Mouse (Mus musculus) mouse trophoblast stem cell (cell line): ENCODE measurements around the gene Pacsin1.

Source experiments
- in situ Hi-C, 2 experiments: fragments of 300-500 bp; cut with MseI, MboI; formaldehyde crosslinking; loops; 2 replicates in 1 of 2; 3 replicates in 1 of 2; pipeline ENCODE4 v1.15.1; 2025

Pacsin1 gene

DNA sequence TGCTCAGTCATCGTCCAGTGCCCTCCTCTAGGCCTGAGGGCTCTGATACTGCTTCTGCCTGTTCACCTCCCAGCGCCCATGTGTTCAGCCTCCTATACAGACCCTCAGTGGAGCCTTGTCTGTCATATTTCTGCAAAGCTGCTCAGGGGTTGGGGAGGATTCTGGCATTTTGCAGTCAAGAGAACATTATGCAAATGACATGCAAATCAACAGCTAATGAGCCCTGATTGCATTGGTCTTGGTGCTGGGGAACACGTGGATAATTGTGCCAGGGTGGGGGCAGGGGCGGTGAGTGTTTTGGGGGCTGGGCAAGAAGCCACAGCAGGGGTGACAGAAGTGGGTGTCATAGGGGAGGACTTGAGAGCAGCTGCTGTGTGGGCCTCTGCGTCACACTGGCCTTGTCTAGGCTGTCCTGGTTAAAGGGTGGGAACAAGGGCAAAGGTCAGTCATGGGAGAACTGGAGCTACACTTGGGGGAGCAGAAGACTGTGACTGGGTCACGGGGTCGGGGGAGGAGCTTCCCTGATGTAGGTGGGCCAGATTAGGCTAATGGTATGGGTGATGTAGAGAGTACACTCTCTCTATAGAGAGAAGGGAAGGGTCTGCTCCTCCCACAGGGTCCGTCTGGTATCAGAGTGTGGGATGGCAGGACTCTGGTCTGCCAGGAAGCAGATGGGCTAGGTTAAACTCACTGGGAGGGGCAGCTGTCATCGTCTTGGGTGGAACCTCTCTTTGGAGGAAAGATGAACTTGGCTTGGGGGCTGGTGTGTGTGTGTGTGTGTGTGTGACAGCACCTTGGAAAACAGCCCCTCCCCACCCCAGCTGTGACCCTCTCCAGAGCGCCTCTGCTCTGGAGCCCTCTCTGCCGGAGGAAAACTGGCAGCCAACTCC is 23.9 kb downstream of the Pacsin1 start:
- in situ Hi-C loops, result no loop called here

DNA sequence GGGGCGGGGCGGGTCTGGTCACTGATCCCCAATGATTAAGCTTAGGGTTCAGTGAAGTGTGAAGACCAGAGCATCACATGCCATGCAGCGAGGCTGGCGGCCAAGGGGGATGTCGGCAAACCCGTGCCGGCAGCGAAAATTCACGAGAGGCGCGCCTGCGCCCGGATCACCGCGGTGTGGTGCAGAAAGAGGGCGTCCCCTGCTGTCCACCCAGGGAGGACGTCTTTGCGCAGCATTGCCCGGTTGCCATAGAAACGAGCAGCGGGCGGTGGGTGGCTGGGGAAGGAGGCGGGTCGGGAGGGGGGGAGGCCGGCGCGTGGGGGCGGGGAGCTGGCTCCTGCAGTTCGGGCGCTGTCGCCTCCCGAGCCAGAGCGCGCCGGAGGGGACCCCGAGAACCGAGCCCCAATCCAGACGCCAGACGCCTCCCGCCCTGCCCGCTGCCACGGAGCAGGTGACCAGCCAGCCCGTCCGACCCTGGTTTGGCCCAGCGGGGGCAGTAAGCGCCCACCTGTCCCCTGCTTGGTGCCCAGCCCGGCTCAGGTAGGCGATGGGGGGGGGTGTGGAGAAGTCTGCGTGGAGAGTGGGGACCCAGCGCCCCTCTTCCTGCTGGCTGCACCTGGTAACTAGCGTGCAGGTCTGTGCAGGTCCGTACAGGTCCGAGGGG is 29.7 kb downstream of the Pacsin1 start:
- in situ Hi-C loops, result no loop called here

DNA sequence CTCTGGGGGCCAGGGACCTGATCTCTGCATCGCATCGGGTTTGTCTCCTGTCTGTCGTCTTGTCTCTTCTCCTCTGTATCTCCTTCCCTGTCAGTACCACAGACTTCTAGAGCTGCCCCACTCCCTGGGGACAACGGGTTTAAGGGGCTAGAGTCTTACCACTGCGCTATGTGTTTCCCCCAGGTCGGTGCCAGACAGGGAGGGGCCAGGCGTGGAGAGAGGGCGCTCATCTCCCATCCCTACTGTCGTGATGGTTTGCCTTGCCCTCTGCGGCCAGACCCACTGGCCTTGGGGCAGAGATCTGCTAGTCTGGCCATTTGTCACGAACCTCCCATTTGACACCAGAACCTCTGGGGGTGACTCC is 30.2 kb downstream of the Pacsin1 start:
- in situ Hi-C loops, result no loop called here

DNA sequence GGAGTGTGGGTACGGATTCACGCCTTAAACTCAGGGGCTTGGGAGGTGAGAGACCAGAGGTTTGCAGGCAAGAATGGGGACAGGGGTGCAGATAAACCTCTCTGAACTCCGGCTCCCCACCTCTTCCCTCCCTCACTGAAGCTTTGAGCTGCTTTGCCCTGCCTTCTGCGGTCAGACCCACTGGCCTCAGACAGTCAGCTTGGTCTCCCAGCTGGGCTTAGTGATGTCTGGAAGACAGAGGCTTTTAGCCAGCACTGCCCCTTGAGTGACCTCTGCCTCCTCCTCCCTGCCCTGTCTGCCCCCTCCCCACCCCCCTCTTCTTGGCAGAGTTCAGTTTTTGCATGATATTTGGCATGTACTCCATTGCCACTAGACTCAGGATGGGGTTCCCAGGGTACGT is 31.1 kb downstream of the Pacsin1 start:
- in situ Hi-C loops, result no loop called here

DNA sequence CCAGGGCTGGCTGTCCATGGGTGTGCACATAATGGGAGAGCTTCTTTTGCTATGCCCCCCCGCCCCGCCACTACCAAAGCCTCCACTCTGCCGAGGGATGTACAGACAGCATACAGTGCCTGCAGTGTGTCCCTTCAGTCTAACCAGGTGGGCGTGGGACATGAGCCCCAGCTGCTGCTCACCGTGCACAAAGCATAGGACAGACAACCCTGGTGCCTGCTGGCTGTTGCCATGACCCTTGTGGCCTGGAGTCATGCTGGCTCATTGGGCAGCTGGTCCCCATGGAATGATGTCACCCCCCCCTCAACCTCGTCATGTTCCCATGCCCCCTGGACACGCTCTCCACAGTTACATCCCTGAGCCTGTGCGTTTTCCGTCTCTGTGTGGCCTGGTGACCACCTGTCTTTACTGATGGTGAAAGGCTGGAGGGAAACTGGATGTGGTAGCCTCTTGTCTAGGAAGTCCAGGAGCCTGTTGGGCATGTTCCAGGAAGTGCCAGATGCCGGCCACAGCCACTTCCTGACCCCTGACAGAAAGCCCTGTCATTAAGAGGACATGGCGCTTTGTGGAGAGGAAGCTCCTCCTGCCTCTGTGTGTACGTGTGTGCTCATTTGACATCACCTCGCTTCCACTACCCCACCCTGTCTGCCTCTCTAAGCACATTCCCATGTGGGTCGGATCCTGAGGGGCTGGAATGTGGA is 35.8 kb downstream of the Pacsin1 start:
- in situ Hi-C loops, result no loop called here

DNA sequence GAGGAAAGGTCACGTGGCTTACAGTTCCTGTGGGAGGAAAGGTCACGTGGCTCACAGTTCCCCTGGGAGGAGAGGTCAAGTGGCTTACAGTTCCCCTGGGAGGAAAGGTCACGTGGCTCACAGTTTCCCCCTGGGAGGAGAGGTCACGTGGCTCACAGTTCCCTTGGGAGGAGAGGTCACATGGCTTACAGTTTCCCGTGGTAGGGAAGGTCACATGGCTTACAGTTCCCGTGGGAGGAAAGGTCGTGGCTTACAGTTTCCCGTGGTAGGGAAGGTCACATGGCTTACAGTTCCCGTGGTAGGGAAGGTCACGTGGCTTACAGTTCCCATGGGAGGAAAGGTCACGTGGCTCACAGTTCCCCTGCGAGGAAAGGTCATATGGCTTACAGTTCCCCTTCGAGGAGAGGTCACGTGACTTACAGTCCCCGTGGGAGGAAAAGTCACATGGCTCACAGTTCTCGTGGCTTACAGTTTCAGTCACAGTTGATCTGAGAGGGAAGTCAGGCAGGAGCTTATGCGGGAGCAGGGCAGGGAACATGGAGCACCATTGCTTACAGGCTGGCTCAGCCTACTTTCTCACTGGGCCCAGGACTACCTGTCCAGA is 44.4 kb downstream of the Pacsin1 start:
- in situ Hi-C loops, result no loop called here

DNA sequence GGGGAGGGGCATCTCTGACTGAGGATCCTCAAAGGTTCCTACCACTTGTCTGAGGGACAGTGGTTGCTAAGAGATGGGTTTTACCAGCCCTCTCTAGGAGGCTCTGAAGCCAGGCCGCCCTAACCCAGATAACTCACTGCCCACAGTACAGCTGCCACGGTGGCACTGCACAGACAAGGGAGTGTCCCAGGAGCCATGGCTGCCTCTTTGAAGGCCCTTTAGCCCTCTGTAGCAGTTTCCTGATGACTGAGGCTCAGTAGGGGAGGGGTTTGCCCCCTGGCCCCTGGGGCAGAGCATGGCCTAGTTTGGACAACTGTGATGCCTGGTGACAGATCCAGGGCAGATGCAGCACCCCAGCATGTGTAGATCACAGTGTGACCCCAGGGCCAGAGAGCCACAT is 45.5 kb downstream of the Pacsin1 start:
- in situ Hi-C loops, result no loop called here

DNA sequence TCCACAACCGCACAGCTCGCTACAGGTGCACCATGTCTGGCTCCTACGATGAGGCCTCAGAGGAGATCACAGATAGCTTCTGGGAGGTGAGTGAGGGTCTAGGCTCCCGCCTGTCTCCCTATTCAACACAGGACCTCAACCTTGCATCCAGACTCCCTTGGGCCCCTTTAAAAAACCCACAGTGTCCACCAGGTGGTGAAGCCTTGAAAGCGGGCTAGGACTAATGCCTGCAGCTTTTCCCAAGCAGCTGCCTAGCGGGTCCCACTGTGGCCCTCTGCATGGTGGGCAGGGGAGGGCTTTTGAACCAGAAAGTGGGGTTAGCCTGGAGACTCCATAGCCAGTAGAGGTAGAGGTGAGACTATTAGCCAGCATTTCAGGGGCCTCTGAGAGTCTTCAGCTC is 46.5 kb downstream of the Pacsin1 start:
- in situ Hi-C loops, result no loop called here

DNA sequence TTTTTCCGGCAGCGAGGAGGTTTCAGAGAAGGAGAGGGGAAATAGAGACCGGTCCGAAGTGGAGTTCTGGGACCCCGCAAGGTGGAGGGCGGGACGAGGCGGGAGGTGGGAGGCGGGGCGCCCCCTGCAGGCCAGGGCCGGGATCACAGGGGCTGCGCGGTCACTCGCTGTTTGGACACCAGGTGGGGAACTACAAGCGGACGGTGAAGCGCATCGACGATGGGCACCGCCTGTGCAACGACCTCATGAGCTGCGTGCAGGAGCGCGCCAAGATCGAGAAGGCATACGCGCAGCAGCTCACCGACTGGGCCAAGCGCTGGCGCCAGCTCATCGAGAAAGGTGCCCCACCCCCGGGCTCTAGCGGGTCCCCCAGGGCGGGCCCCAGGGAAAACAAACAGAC is 47.2 kb downstream of the Pacsin1 start:
- in situ Hi-C loops, result no loop called here

DNA sequence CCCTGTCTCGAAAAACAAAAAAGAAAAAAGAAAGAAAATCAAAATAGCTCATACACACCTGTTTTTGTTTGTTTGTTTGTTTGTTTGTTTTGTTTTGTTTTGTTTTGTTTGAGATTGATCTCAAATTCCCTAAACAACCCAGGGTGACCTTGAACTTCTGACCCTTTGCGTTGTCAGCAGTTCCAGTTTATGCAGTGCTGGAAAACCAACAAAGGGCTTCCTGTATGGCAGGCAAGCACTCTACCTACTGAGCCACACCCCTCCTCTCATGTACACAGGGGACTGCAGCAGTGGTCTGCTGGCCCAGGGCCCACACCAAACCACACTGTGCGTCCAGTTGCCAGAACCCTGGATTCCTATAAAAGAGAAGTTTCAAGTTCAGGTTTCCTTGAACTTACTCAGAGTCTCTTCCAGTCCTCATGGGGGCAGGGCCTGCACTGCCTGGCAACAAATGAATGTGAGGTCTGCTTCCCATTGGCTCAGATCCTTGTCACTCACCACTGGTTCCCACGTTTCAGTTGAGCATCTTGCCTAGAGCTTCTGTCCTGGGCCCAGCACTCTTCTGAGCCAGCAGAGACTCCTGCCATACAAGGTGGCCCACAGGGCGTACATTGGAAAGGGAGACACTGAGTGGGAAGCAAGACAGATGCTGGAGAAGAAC is 48.8 kb downstream of the Pacsin1 start:
- in situ Hi-C loops, result no loop called here

DNA sequence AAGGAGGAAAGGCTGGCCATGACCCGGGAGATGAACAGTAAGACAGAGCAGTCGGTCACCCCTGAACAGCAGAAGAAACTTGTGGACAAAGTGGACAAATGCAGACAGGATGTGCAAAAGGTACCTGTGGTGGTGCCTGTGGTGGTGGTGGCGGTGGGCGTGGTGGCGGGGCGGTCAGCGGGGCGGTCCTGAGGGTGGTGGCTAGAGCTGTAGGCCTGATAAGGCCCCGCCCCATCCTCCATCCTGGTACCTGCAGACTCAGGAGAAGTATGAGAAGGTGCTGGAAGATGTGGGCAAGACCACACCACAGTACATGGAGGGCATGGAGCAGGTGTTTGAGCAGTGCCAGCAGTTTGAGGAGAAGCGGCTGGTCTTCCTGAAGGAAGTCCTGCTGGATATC is 50.4 kb downstream of the Pacsin1 start:
- in situ Hi-C loops, result no loop called here

DNA sequence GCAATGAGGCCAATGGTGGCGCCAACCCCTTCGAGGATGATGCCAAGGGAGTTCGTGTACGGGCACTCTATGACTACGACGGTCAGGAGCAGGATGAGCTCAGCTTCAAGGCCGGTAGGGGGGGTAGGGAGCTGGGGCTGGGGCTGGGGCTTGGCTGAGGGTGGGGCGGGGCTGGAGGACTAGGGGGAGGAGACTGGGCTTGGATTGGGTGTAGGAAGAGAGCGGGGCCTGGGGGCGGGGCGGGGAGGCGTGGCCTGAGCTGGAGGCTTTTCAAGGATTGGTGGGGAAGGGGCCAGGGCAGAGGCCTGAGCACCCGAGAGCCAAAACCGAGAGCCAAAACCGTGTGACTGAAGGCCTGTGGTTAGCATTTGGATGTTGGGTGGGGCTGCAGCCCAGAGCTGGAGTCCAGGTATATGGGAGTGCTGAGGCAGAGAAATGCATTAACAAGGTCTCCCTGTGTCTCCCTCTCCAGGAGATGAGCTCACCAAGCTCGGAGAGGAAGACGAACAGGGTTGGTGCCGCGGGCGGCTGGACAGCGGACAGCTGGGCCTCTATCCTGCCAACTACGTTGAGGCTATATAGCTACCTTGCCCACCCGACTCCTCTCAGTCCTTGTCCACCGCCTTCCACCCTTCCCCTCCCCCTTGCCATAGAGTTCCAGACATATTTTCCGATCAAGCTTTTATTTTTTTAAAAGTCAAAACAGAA is 52.8 kb downstream of the Pacsin1 start:
- in situ Hi-C loops, result no loop called here

DNA sequence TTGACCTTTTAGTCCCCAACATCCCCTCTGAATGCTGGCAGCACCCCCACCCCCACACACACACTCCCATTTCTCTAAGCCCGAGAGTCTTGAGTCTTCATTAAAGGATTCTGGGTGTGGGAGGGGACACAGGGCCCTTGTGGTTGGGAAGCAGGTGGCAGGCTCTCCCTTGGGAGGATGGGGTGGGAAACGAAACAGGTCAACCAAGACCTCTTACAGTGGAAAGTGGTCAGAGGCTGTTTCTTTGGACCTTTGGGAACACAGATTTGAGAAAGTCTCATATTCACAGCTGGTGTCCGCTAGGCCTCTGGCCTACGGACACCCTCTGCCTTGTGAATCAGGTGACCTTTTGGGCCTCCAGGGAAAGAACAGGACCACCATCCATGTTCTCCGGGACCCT is 54.3 kb downstream of the Pacsin1 start:
- in situ Hi-C loops, result no loop called here

DNA sequence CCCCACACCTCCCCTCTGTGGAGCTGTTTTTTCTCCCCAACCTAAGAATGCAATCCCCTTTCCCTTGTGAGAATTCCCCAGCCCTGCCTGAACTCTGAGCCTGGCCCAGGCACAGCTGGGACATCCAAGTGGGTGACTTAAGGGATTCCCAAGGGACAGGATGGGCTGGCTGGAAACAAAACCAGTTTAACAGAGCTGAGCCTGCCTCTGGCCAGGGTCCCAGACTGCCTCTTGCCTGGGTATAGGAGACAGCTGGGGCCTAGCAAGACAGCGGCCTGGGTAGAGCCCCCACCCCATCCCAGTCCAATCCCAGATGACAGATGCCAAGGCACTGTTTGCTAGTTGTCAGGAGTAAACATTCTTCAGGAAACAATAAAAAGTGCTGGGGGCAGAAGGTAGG is 57.5 kb downstream of the Pacsin1 start:
- in situ Hi-C loops, result no loop called here

DNA sequence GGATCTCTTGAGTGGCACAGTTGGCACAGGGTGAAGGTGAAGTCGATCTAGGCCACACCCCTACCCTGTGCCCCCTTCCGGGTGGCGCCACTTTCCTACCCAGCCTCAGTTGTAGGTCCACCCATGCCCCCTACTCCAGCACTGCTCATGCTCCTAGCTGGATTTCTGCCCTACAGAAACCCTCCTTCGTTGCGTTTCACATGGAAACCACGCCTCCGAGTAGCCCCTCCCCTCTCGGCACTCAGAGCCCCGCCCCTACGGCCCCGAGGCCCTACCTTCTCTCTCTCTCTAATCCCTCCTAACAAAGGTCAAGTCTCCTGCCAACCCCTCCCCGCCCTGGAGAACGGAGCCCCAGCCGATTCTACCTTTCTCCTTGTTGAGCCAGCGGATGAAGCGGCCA is 61.5 kb downstream of the Pacsin1 start:
- in situ Hi-C loops, result no loop called here

DNA sequence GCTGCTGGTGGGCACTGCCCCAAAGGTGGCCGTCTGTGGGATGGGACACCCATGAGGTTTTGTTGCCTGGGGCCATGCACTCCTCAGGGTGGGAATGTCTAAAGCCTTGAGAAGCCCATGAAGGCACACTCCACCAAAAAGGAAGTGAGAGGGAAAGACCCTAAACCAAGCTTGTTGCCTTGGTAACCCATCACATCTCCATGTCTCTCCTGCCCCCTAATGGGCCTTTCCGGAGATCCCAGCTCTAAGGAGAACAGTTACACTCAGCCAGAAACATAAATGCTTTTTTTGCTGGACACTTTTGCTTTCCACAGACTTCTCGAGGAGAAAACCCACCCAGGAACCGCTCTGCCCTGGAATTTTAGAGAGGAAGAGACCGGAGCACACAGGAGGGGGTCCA is 62.9 kb downstream of the Pacsin1 start:
- in situ Hi-C loops, result no loop called here

DNA sequence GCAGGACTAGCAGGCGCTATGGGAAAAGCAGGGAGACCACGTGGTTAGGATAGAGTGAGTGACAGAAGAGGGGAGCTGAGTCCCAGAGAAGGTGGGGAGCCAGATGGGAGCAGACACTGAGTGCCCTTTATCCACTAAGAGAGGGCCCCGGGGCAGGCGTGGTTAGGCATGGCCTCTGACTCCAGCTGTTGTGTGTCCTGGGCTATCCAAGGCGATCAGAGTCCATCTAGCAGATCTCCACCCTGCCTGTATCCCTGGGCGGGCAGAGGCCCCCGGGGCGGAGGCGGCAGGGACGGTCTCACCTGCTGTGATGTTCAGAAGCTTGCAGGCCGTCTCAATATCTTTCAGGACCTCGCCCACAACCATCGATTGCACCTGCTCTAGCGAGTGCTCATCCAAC is 64.4 kb downstream of the Pacsin1 start:
- in situ Hi-C loops, result no loop called here

DNA sequence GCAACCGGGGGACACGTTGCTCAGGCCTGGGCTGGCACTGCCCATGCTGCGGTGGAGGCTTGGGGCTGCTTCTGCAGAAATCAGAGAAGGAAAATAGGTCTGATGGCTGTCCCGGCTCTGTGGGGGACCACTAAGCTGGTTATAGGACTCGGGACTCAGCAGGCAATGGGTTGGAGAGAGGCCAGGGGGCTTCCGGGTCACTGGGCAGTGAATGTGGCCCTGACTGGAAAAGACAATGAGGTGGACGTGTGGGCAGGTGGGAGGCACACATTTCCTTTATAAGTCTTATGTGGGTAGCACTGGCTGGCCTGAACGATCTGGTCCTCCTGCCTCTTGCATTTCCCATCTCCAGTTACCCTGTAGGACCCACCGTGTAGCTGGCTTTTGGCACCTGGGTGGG is 65.0 kb downstream of the Pacsin1 start:
- in situ Hi-C loops, result no loop called here

DNA sequence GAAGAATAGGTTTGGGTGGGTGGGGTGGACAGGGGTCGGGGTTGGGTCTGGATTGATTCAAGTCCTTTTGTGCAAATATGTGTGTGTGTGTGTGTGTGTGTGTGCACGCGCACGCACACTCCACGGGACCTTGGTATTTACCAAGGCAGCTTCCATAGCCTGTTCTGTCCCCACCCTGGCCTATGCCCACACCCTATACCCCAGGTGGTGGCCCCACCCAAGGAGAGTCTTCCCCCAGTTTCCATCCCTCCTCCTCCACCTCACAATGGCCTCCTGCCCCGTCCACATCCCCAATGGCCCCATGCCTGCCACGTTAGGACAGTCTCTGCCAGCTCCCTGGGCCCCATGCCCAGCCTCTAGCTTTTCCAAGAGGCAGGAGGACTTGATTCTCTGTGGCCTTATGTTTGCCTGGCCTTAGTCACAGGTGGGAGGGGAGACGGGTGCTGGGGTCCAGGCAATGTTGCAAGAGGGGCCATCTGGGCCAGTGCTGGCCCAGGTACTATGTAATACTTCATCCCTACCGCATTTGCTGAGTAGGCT is 65.9 kb downstream of the Pacsin1 start:
- in situ Hi-C loops, result no loop called here

DNA sequence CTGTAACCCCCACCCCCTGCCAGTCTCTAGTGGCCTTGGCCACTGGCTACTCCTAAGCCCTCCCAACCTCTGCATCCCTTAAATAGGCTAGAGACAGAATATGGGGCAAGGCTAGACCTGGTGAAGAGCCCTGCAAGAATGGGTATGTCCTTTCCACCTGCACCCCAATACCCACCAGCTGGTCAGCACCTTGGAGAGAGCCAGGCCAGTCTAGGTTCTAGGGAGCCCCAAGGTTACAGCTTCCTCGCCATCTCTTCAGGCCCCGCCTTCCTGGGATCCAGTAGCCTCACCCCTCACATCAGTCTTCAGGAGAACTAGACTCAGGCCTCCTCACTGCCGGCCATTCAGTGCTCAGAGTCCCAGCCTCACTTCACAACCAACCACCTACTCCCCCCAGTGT is 69.0 kb downstream of the Pacsin1 start:
- in situ Hi-C loops, result no loop called here

DNA sequence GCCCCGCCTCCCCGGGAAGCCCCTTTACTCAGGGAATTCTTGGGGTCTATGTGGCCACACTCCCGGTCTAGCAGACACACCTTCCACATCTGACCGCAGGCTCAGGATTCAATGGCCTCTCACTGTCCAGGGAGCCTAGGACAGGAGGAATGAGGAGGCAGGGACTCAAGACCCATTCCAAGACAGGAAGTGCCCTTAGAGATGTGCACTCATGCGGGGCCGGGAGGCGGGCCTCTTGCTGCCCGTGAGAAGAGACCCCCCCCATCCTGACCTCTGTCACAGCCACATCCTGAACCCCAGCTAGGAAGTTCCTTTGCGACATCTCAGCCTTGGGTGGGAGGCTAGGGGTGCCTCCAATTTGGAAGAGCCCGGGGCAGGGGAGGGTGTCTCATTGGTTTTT is 69.7 kb downstream of the Pacsin1 start:
- in situ Hi-C loops, result no loop called here
